Mouse (Mus musculus) limb, embryonic 11.5 days (tissue): ENCODE measurements around the gene Lztr1. TPM values are rescaled to one million over a fixed set of nuclear protein-coding genes. Genes with fewer than 3 reads are reported as not detected.

Experiments
- ATAC-seq: fragments of 200-750 bp; cut with Nextera tagmentation; 2 replicates; pipeline ENCODE4 v1.8.0; 2017; ENCODE audit warnings: low read depth; ENCODE audit not compliant: insufficient number of reproducible peaks, low FRiP score, low TSS enrichment
- DNase-seq: peaks from one replicate; pipeline ENCODE4 v3.0.0-alpha.2; 2015; ENCODE audit warnings: low spot score
- H3K27ac ChIP-seq: fragments of 300-500 bp; sonication (generic); replicated peaks from 2 replicates; pipeline ENCODE4 v1.5.1; 2014; ENCODE audit warnings: low read depth, mild to moderate bottlenecking, low read length
- H3K27me3 ChIP-seq: fragments of 300-500 bp; sonication (generic); 2 replicates; pipeline ENCODE4 v1.6.1; 2014; ENCODE audit warnings: mild to moderate bottlenecking, low read length, mixed read lengths; ENCODE audit not compliant: control insufficient read depth, insufficient read depth
- H3K36me3 ChIP-seq: fragments of 300-500 bp; sonication (generic); 2 replicates; pipeline ENCODE4 v1.6.1; 2014; ENCODE audit warnings: mild to moderate bottlenecking, low read length, moderate library complexity, mixed read lengths; ENCODE audit not compliant: control insufficient read depth, insufficient read depth
- H3K4me1 ChIP-seq: fragments of 300-500 bp; sonication (generic); 2 replicates; pipeline ENCODE4 v1.6.1; 2014; ENCODE audit warnings: low read length, mixed read lengths; ENCODE audit not compliant: control insufficient read depth, insufficient read depth
- H3K4me2 ChIP-seq: fragments of 300-500 bp; sonication (generic); 2 replicates; pipeline ENCODE4 v1.6.1; 2014; ENCODE audit warnings: low read depth, mild to moderate bottlenecking, moderate library complexity; ENCODE audit not compliant: severe bottlenecking
- H3K4me3 ChIP-seq: fragments of 300-500 bp; sonication (generic); 2 replicates; pipeline ENCODE4 v1.5.1; 2014; ENCODE audit warnings: low read depth, low read length
- H3K9ac ChIP-seq: fragments of 300-500 bp; sonication (generic); 2 replicates; pipeline ENCODE4 v1.6.1; 2014; ENCODE audit warnings: mild to moderate bottlenecking, low read length
- H3K9me3 ChIP-seq: fragments of 300-500 bp; sonication (generic); 2 replicates; pipeline ENCODE4 v1.6.1; 2016; ENCODE audit warnings: low read length; ENCODE audit not compliant: control insufficient read depth
- WGBS: fragments of 180-500 bp; shearing (Covaris S2); extraction: QIAGEN DNeasy Blood & Tissue Kit; methylation state at CpG from one replicate; pipeline ENCODE4 v1.1.7; 2014; 5-methylcytosine and 5-hydroxymethylcytosine counted together
- polyA plus RNA-seq: library from polyadenylated mRNA; unstranded; fragments of >200 nt; fragmentation: Nextera tagmentation; extraction: Ambion mirVana; gene quantifications from 2 replicates; pipeline ENCODE4 v1.2.1, GENCODE M21; 2014

Gene Lztr1
- polyA plus RNA-seq, 1 experiment from 2014 or later = 76.1 TPM

DNA sequence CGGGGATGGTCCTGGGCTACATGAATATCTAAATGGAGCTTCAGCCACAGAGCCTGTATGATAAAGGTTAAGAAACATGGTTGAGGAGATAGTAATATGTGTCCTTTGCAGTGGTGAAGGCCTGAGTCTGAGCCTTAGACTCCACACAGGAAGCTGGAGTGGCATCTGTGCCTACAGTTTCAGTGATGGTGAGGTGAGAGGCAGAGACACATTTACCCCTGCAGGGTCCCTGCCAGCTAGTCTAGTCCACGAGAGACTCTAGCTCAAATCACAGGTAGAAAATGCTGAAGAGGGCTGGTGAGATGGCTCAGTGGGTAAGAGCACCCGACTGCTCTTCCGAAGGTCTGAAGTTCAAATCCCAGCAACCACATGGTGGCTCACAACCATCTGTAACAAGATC lies 33.2 kb upstream of the Lztr1 start:
- H3K36me3 ChIP-seq = peaks cover 4% of the 10 kb centered on the region; the same call in 1 of the 2 replicates
- H3K9ac ChIP-seq = no peak overlapping the region

DNA sequence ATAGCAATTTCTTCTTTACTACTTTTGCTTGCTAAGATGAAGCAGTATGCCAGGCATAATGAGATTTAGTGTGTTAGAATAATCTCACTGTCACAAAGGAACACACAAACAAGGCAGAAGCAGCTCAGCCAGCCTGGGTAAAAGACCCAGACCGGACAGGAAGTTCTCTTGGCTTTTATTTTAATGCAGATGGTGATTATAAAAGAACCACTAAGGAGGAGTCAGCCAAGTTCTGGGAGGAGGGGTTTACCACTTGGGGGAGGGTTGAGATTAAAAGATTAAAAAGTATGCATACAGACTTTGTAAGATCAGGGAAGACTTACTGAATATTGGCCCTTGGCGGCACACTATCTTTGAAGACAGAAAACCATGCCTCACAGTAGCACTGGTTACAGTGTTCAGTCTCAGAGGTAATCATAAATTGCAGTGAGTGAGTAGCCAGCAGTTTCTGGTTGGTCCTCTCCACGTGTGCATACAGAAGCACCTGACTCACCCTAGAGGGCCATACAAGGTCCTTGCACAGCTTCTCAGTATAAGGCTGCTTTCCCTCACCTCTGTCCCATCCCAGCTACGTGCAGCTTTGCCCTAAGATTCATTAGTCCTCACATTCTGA lies 30.1 kb upstream of the Lztr1 start:
- peaks cover 5% of the 10 kb centered on the region for H3K36me3 ChIP-seq
- H3K27ac ChIP-seq = no peak overlapping the region
- no peak overlapping the region for H3K4me2 ChIP-seq
- H3K9me3 ChIP-seq = no peaks in the 10 kb centered on the region
- H3K4me1 ChIP-seq = no peaks in the 10 kb centered on the region
- no peak for ATAC-seq
- H3K4me3 ChIP-seq = no peak overlapping the region
- WGBS = 86% methylated on average over 4 of the region's 4 CpGs
- no peaks in the 10 kb centered on the region for H3K27me3 ChIP-seq
- DNase-seq = no peak
- H3K9ac ChIP-seq = no peak overlapping the region

More for the DNA sequence above, 33.2 kb upstream of the Lztr1 start:
- no peak for DNase-seq
- H3K4me2 ChIP-seq = no peak overlapping the region
- WGBS = 91% methylated on average over 4 of the region's 4 CpGs
- H3K9me3 ChIP-seq = no peaks in the 10 kb centered on the region
- no peaks in the 10 kb centered on the region for H3K4me1 ChIP-seq
- ATAC-seq = no peak
- no peak overlapping the region for H3K27ac ChIP-seq
- no peak overlapping the region for H3K4me3 ChIP-seq
- no peaks in the 10 kb centered on the region for H3K27me3 ChIP-seq

DNA sequence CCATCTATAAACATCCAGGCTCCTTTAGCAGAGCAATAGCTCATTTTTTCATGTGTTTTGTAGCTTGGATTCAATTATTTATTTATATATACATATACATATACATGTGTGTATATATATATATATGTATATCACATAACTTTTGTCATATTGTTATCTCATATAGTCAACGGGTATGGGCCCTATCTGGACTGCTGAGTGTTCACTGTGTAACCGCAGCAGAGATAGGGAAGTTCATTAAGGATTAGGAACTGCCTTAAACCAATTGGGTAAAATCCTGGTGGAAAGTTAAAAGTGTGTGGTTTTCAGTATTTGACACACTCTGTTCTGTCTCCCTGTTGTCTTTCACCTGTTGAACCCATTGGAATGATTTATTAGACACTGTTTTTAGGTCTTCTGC lies 27.0 kb upstream of the Lztr1 start:
- Histone ChIP-seq H3K4me1 (no peaks in the 10 kb centered on the region), H3K4me2 (no peak overlapping the region), H3K27ac (no peak overlapping the region), H3K9ac (no peak overlapping the region), H3K9me3 (no peaks in the 10 kb centered on the region), H3K4me3 (no peak overlapping the region), H3K27me3 (no peaks in the 10 kb centered on the region), H3K36me3 (peaks cover 18% of the 10 kb centered on the region)
- no peak for ATAC-seq
- WGBS = 95% methylated on average over 2 of the region's 2 CpGs
- no peak for DNase-seq

DNA sequence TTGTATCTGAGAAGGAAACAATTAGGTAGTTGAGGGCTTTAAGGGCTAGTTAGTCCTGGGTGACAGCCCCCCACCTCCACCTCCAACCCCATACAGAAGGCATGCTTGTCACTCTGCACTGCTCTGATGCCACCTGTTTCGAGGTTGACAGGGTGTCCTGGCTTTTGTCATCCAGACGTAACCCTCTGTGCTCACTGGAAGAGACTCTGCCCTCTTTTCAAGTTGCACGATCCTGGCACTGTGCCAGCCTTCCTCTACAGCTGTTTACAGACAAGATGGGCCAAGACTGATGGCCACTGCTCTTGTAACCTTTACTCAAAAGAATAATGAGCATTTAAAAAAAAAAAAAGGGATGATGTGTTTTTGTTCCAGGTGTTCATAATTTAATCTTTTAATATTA lies 22.0 kb upstream of the Lztr1 start:
- no peak for ATAC-seq
- Histone ChIP-seq H3K9me3 (no peaks in the 10 kb centered on the region), H3K4me2 (no peak overlapping the region), H3K27ac (no peak overlapping the region), H3K27me3 (peaks cover 10% of the 10 kb centered on the region), H3K9ac (no peak overlapping the region), H3K4me3 (no peak overlapping the region), H3K36me3 (peaks cover 22% of the 10 kb centered on the region), H3K4me1 (no peaks in the 10 kb centered on the region)
- WGBS = 60% methylated on average over 3 of the region's 3 CpGs
- DNase-seq = no peak

DNA sequence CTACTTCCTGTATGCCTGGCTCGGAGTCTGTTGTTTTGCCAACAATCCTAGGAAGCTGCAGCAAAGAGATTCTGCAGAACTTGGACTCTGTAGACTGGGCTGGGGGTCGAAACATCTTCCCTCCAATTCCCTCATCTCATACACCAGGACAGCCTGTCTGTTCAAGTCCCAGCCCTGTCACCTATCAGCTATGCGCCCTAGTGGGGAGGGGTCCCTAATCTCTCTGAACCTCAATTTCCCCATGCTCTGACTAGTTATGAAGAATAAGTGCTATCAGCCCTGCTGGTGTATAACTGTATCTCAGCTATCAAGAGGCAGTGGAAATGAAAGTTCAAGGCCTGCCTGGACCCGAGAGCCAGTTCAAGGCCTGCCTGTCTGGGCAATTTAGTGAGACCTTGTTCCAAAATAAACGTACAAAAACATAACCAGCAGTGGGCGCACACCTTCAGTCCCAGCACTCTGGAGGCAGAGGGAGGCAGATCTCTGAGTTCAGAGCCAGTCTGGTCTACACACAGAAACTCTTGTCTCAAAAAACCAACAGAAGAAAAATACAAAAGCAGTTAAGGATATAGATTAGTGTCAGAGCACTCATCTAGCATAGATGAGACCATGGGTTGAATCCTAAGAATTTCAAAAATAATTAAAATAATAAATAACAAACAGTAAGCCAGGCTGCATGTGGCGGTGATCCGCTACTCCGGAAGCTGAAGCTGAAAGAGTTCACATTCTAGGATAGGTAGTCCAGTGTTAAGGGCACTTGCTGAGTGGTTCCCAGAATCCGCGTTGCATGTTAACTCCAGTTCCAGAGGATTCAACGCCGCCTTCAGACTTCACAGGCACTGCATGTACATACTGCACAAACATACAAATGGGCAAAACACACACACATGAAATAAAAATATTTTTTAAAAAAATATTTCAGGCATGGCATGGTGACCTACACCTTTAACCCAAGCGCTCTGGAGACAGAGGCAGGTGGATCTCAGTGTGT lies 19.7 kb upstream of the Lztr1 start:
- peak; percentile 10; the same call in 1 of the 2 replicates for ATAC-seq
- peak; percentile 32 for DNase-seq
- Histone ChIP-seq H3K4me3 (peak overlapping the region; percentile 38; the same call in 1 of the 2 replicates), H3K4me2 (peak overlapping the region; percentile 92), H3K27me3 (peaks cover 10% of the 10 kb centered on the region), H3K9me3 (no peaks in the 10 kb centered on the region), H3K9ac (no peak overlapping the region; the same call in 1 of the 2 replicates), H3K4me1 (no peaks in the 10 kb centered on the region), H3K36me3 (peaks cover 14% of the 10 kb centered on the region), H3K27ac (no peak overlapping the region)
- WGBS = 48% methylated on average over 14 of the region's 14 CpGs

DNA sequence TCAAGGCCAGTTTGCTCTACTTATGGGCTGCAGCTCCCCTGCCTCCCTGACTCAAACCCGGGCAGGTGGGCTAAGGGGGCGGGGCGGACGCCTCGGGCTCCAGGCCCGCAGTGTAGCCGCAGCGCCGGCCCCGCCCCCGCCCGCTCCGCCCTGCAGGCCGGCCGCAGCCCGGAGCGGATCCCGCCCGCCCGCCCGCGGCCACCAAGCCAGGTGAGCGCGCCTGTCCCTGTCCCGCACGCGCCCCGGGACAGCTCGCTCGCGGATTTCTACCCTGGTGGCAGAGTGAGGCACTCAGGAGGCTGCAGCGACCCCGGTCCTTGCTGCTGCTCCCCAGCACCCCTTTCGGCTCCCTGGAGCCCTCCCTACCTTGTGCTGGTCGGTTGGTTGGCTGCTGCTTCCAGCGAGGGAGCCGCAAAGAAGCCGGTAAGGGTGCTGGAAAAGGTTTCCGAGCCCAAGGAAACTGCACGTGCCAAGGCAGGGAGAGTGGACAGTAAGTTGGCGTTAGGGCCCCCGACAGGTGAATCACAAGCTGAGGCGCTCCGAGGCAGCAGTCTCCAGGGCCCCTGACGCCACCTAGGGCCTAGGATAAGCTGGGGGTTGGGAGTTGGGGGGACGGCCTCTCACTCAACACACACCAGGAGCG lies 18.9 kb upstream of the Lztr1 start, which contains the start of gene Aifm3:
Gene Aifm3 (plus strand): TSS at position 143 of the 643 bp plus-strand sequence.
- no peaks in the 10 kb centered on the region for H3K9me3 ChIP-seq
- H3K4me3 ChIP-seq = peak within 1 kb of the TSS; percentile 38
- ATAC-seq (peak; percentile 83), DNase-seq (peak; percentile 44)
- no peaks in the 10 kb centered on the region for H3K4me1 ChIP-seq
- H3K36me3 ChIP-seq = peaks cover 8% of the 10 kb centered on the region; the same call in 1 of the 2 replicates
- WGBS = under 1% methylated on average over 40 of the region's 47 CpGs
- peak within 1 kb of the TSS; percentile 92 for H3K4me2 ChIP-seq
- H3K27me3 ChIP-seq = peaks cover 10% of the 10 kb centered on the region
- peak within 1 kb of the TSS; percentile 41; the same call in 1 of the 2 replicates for H3K9ac ChIP-seq
- no peak within 1 kb of the TSS for H3K27ac ChIP-seq

DNA sequence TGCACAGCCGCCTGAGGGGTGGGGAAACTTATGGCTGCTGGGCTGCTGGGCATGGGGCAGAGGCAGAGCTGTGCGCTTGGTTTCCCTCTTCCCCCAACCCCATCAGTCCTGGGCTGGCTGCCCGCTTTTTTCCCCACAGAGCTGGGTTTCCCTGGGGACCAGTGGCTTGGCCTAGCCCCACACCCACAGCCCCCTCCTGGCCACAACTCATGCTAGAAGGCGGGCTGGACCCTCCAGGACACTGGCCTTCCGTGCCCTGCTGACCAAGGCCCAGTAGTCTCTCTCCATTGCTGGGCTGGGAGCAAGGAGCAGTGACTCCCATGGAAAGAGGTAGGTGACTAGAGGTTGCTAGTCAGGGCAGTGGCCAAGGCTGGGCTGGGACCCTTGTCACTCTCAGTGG lies 17.3 kb upstream of the Lztr1 start:
- H3K36me3 ChIP-seq = peaks cover 3% of the 10 kb centered on the region; the same call in 1 of the 2 replicates
- ATAC-seq = no peak

More for the DNA sequence above, 17.3 kb upstream of the Lztr1 start:
- Histone ChIP-seq H3K9me3 (no peaks in the 10 kb centered on the region), H3K27ac (no peak overlapping the region), H3K4me2 (no peak overlapping the region), H3K4me3 (no peak overlapping the region), H3K9ac (no peak overlapping the region), H3K27me3 (peaks cover 10% of the 10 kb centered on the region), H3K4me1 (no peaks in the 10 kb centered on the region)
- DNase-seq = no peak
- 83% methylated on average over 5 of the region's 5 CpGs for WGBS
